Mouse (Mus musculus) embryo, embryonic 10.5 days (tissue): ENCODE measurements around the gene Rsph9.

ENCODE experiments used
- DNase-seq: peaks from one replicate; pipeline ENCODE4 v3.0.0-alpha.2; 2015; ENCODE audit warnings: low spot score

Rsph9 gene

GRCm38 (mm10) chr17:46138563-46139236, 5.3 kb downstream of the Rsph9 start:
- no peak for DNase-seq

- DNase-seq, result no peak
Measured at GRCm38 (mm10) chr17:46132862-46133261, 11.2 kb downstream of the Rsph9 start.

GRCm38 (mm10) chr17:46132058-46132718, 11.8 kb downstream of the Rsph9 start:
- peak; percentile 90 for DNase-seq

- no peak for DNase-seq
Measured at GRCm38 (mm10) chr17:46129741-46130498, 14.1 kb downstream of the Rsph9 start.

- no peak for DNase-seq
Measured at GRCm38 (mm10) chr17:46127814-46128493, 16.1 kb downstream of the Rsph9 start.

- no peak for DNase-seq
Measured at GRCm38 (mm10) chr17:46126608-46127007, 17.4 kb downstream of the Rsph9 start.

GRCm38 (mm10) chr17:46123953-46124700, 19.9 kb downstream of the Rsph9 start:
- DNase-seq, result no peak

- no peak for DNase-seq
Measured at GRCm38 (mm10) chr17:46123285-46123684, 20.7 kb downstream of the Rsph9 start.

GRCm38 (mm10) chr17:46122791-46123190, 21.2 kb downstream of the Rsph9 start:
- DNase-seq, result no peak

- no peak for DNase-seq
Measured at GRCm38 (mm10) chr17:46119641-46120040, 24.4 kb downstream of the Rsph9 start.

GRCm38 (mm10) chr17:46118423-46118850, 25.6 kb downstream of the Rsph9 start:
- DNase-seq, result no peak

- no peak for DNase-seq
Measured at GRCm38 (mm10) chr17:46117623-46118422, 26.2 kb downstream of the Rsph9 start.

- DNase-seq, result no peak
Measured at GRCm38 (mm10) chr17:46116881-46117280, 27.1 kb downstream of the Rsph9 start.

GRCm38 (mm10) chr17:46116138-46116537, 27.9 kb downstream of the Rsph9 start:
- no peak for DNase-seq

- DNase-seq, result no peak
Measured at GRCm38 (mm10) chr17:46115489-46115888, 28.5 kb downstream of the Rsph9 start.

- DNase-seq, result peak; percentile 92
Measured at GRCm38 (mm10) chr17:46110402-46111289, 33.4 kb downstream of the Rsph9 start, which contains the start of gene Mrps18a. Gene Mrps18a, plus strand, starts transcription at chr17:46110986.

GRCm38 (mm10) chr17:46108286-46108685, 35.7 kb downstream of the Rsph9 start:
- no peak for DNase-seq

GRCm38 (mm10) chr17:46104487-46104886, 39.5 kb downstream of the Rsph9 start:
- DNase-seq, result peak; percentile 75

GRCm38 (mm10) chr17:46102608-46103159, 41.3 kb downstream of the Rsph9 start:
- peak; percentile 14 for DNase-seq
